Mouse (Mus musculus) cerebellum, adult 2 months (tissue): Measurements from ENCODE around the gene Rybp.

Experiments used
- CTCF ChIP-seq: fragments of 200-500 bp; IDR thresholded peaks from 2 replicates; pipeline ENCODE4 v1.5.1; 2011; ENCODE audit warnings: low read depth, mild to moderate bottlenecking, control low read depth, low read length, moderate library complexity, borderline replicate concordance; ENCODE audit not compliant: insufficient read depth
- POLR2A ChIP-seq: fragments of 200-500 bp; IDR thresholded peaks from 2 replicates; pipeline ENCODE4 v1.6.1; 2011; ENCODE audit warnings: low read length, control low read depth, borderline replicate concordance; ENCODE audit not compliant: insufficient read depth

GRCm38 (mm10) chr6:100211646-100212045 is 75.6 kb downstream of the Rybp start:
- TF ChIP-seq POLR2A = no peak
- TF ChIP-seq CTCF = no peak
